ENCODE assay signal across 23 mouse cellular contexts in genomic region chr13:45979246-45979645, GRCm38 (mm10).
"Had no signal": no experiment of that assay in that cellular context is flagged by ENCODE, and none has a peak within 500 bp of the region (broad histone marks: within the 10 kb centered on the region; RNA-seq: fewer than 3 reads in every experiment).

No protein-coding gene starts in this region.

- H3K9me3 ChIP-seq: embryonic facial prominence, embryonic 10.5 days; embryonic facial prominence, embryonic 12.5 days; embryonic facial prominence, embryonic 13.5 days; embryonic facial prominence, embryonic 15.5 days; forebrain, embryonic 10.5 days; forebrain, embryonic 12.5 days; forebrain, embryonic 13.5 days; forebrain, embryonic 15.5 days had no signal

- H3K27ac ChIP-seq: embryonic facial prominence, embryonic 10.5 days; embryonic facial prominence, embryonic 12.5 days; embryonic facial prominence, embryonic 13.5 days; embryonic facial prominence, embryonic 15.5 days; forebrain, embryonic 10.5 days; forebrain, embryonic 12.5 days; forebrain, embryonic 13.5 days; forebrain, embryonic 15.5 days; gastrocnemius, adult 2 months; heart, adult 2 months had no signal

- DNase-seq: cerebellum, adult 9-11 months; cerebellum, postnatal 10 days; cerebellum, postnatal 14 days; cerebellum, postnatal 25 days; cerebellum, postnatal 36 days; embryo, embryonic 11 days; forebrain, postnatal 0 days; gastrocnemius, adult 2 months; gastrocnemius, postnatal 10 days; gastrocnemius, postnatal 14 days; gastrocnemius, postnatal 25 days; gastrocnemius, postnatal 36 days; heart, adult 18-20 months; heart, adult 2 months had no signal

- H3K36me3 ChIP-seq: embryonic facial prominence, embryonic 10.5 days; embryonic facial prominence, embryonic 12.5 days; embryonic facial prominence, embryonic 13.5 days; embryonic facial prominence, embryonic 15.5 days; forebrain, embryonic 10.5 days; forebrain, embryonic 12.5 days; forebrain, embryonic 15.5 days had no signal

- H3K27me3 ChIP-seq: embryonic facial prominence, embryonic 12.5 days; embryonic facial prominence, embryonic 13.5 days; embryonic facial prominence, embryonic 15.5 days; forebrain, embryonic 13.5 days; forebrain, embryonic 15.5 days had no signal

- H3K4me3 ChIP-seq: embryonic facial prominence, embryonic 10.5 days; embryonic facial prominence, embryonic 12.5 days; embryonic facial prominence, embryonic 13.5 days; embryonic facial prominence, embryonic 15.5 days; erythroblast, embryonic 14.5 days; forebrain, embryonic 10.5 days; forebrain, embryonic 12.5 days; forebrain, embryonic 13.5 days; forebrain, embryonic 15.5 days; gastrocnemius, adult 2 months; heart, adult 2 months had no signal

- H3K4me1 ChIP-seq: embryonic facial prominence, embryonic 12.5 days; forebrain, embryonic 10.5 days; forebrain, embryonic 12.5 days; forebrain, embryonic 13.5 days; forebrain, embryonic 15.5 days had no signal
